Mouse (Mus musculus) ES-E14 (cell line): ENCODE measurements around the gene Myo19. TPM values are rescaled to one million over a fixed set of nuclear protein-coding genes. Genes with fewer than 3 reads are reported as not detected.

Experiments used
- DNase-seq: peaks from one replicate; pipeline ENCODE4 v3.0.0-alpha.2; 2013; ENCODE audit warnings: low read depth, low spot score
- H3K27ac ChIP-seq: 2 replicates; pipeline ENCODE4 v1.5.1; 2012; ENCODE audit warnings: low read depth, mild to moderate bottlenecking, low read length, moderate library complexity, mixed read lengths; ENCODE audit not compliant: poor library complexity, insufficient read depth, severe bottlenecking
- H3K36me3 ChIP-seq: 2 replicates; pipeline ENCODE4 v1.6.1; 2012; ENCODE audit warnings: mild to moderate bottlenecking, low read length, moderate library complexity, mixed read lengths; ENCODE audit not compliant: control insufficient read depth, poor library complexity, insufficient read depth, severe bottlenecking
- H3K4me1 ChIP-seq, 2 experiments: fragments of 150-350 bp in 1 of 2; sonication (generic) in 1 of 2; 2 replicates each; pipeline ENCODE4 v1.6.1; 2012; ENCODE audit warnings: low read length in 2 of 2, mild to moderate bottlenecking in 1 of 2, mixed read lengths in 1 of 2; ENCODE audit not compliant: control insufficient read depth in 2 of 2, insufficient read depth in 2 of 2, poor library complexity in 1 of 2
- H3K4me3 ChIP-seq, 2 experiments: fragments of 150-350 bp in 1 of 2; sonication (generic) in 1 of 2; 2 replicates each; pipeline ENCODE4 v1.5.1; 2012; ENCODE audit warnings: low read length in 2 of 2, low read depth in 1 of 2, mild to moderate bottlenecking in 1 of 2, mixed read lengths in 1 of 2; ENCODE audit not compliant: insufficient read depth in 1 of 2, poor library complexity in 1 of 2, severe bottlenecking in 1 of 2
- H3K9ac ChIP-seq: 2 replicates; pipeline ENCODE4 v1.6.1; 2012; ENCODE audit warnings: low read depth, mild to moderate bottlenecking, low read length, mixed read lengths; ENCODE audit not compliant: poor library complexity, insufficient read depth, severe bottlenecking
- H3K9me3 ChIP-seq: fragments of 150-350 bp; sonication (generic); 2 replicates; pipeline ENCODE4 v1.6.1; 2012; ENCODE audit warnings: low read depth, mild to moderate bottlenecking, low read length; ENCODE audit not compliant: control insufficient read depth, insufficient read depth
- CHD2 ChIP-seq: IDR thresholded peaks from 2 replicates; pipeline ENCODE4 v1.6.1; 2014; ENCODE audit warnings: mild to moderate bottlenecking, low read depth, low read length, inconsistent platforms
- HCFC1 ChIP-seq: IDR thresholded peaks from 2 replicates; pipeline ENCODE4 v1.6.1; 2012; ENCODE audit warnings: low read length, inconsistent platforms, borderline replicate concordance; ENCODE audit not compliant: insufficient read depth
- MAFK ChIP-seq: IDR thresholded peaks from 2 replicates; pipeline ENCODE4 v1.6.1; 2014; ENCODE audit warnings: mild to moderate bottlenecking, low read depth, low read length, inconsistent platforms; ENCODE audit not compliant: insufficient read depth
- ZC3H11A ChIP-seq: IDR thresholded peaks from 2 replicates; pipeline ENCODE4 v1.6.1; 2012; ENCODE audit warnings: low read depth, mild to moderate bottlenecking, inconsistent platforms, low read length, borderline replicate concordance
- ZNF384 ChIP-seq: IDR thresholded peaks from 2 replicates; pipeline ENCODE4 v1.6.1; 2012; ENCODE audit warnings: low read depth, low read length, inconsistent platforms
- in situ Hi-C, 2 experiments: fragments of 600-800 bp; cut with MboI; formaldehyde crosslinking; loops; one replicate each; pipeline ENCODE4 v1.15.1; 2025; ENCODE audit warnings: low sequenced_read_pairs in 2 of 2, inconsistent platforms in 1 of 2; ENCODE audit not compliant: unreplicated experiment in 2 of 2
- total RNA-seq: library from RNA; depleted of rRNA; stranded (reverse); fragments of 300-350 nt; gene quantifications from 2 replicates; pipeline ENCODE4 v1.2.3, GENCODE M21; 2012

Gene Myo19
- total RNA-seq, 1 experiment, result 16.2 TPM

DNA sequence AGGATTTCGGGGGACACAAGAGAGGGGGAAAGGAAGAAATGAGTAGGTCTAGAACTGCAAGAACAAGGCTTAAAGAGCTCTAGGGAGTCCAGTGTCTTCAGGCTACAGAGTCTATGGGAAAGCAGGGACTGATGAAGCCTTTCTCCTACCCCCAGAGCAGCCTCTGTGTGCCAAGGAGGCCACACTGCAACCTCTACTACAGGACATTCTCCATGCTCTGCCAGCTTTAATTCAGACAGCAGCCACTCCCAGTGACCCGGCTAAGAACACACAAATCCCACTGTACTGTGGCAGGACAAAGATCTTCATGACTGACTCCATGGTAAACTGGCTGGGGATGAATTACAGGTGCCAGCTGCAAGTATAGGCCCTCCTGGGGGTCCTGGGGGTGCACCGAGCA lies 27.1 kb downstream of the Myo19 start:
- no peak for DNase-seq
- TF ChIP-seq HCFC1 (no peak), ZNF384 (no peak), CHD2 (no peak), ZC3H11A (no peak), MAFK (no peak)
- Histone ChIP-seq H3K4me3 (no peak overlapping the region), H3K9ac (no peak overlapping the region), H3K27ac (no peak overlapping the region), H3K4me1 (peaks cover 0 to 3% of the 10 kb centered on the region in 2 experiments; a peak in 2 of 4 replicates), H3K9me3 (no peaks in the 10 kb centered on the region), H3K36me3 (peaks cover 64% of the 10 kb centered on the region)
- in situ Hi-C loops, result no loop called here

DNA sequence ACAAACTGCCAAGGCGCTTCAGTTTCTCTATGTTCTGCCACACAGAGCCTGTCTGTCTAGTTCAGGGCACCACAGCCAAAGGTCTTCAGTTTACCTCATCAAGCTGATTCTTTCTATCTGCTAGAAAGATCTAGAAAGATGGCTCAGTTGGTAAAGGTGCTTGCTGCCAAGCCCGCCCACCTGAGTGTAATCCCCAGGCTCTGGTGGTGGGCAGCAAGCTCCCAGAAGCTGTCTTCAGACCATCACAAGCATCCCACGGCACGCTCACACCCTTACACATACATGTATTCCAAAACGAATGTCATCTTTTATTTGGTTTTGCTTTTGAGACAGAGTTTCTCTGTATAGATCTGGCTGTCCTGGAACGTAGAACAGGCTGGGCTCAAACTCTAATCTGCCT lies 28.5 kb downstream of the Myo19 start:
- Histone ChIP-seq H3K9ac (no peak overlapping the region), H3K27ac (no peak overlapping the region), H3K36me3 (peaks cover 59% of the 10 kb centered on the region), H3K4me1 (peaks cover 0 to 3% of the 10 kb centered on the region in 2 experiments; a peak in 2 of 4 replicates), H3K4me3 (no peak overlapping the region), H3K9me3 (no peaks in the 10 kb centered on the region)
- no peak for DNase-seq
- in situ Hi-C loops, result no loop called here
- no peak for TF ChIP-seq HCFC1

DNA sequence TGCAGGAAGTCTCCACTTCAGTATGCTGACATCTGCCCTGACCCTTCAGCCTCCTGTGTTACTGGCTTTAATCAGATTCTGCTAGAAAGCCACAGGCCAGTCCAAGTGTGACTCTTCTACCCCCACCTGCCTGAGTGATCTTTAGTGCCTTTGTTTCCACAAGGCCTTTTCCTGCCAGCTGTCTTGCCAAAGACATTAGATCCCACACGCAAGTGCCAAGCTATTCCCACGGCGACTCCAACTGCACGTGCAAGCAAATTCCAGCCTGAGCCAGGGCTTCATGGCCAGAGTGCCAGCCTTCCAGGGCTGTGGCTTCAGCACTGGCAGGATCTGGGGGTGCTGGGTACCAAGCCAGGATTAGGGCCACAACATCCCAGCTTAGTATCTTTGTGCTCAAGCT lies 30.5 kb downstream of the Myo19 start:
- Histone ChIP-seq H3K27ac (no peak overlapping the region), H3K4me3 (no peak overlapping the region), H3K9me3 (no peaks in the 10 kb centered on the region), H3K9ac (no peak overlapping the region), H3K36me3 (peaks cover 61% of the 10 kb centered on the region), H3K4me1 (peaks cover 0 to 3% of the 10 kb centered on the region in 2 experiments; a peak in 2 of 4 replicates)
- in situ Hi-C loops, result no loop called here
- no peak for DNase-seq
- TF ChIP-seq ZC3H11A, result no peak
- TF ChIP-seq CHD2, result no peak
- TF ChIP-seq MAFK, result no peak
- TF ChIP-seq HCFC1, result no peak

DNA sequence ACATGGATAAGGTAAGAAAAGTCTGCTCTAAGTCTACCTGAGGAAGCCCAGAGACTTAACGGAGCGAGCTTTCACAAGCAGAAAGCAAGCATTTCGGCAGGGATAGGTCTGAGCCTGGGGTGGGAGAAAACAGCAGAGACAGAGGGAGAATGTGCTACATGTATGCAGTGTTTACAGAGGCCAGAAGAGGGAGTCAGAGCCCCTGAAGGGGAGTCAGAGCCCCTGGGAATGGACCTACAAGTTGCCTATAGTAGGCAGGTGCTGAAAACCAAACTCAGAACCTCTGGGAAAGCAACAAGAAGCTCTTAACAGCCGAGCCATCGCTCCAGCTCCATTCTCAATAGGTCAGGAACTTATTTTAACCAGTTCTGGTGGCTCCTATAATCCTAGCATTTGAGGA lies 34.7 kb downstream of the Myo19 start:
- in situ Hi-C loops, result loop anchor here in 1 of 2 experiments (5.0 kb wide), 1 partner anchor 68 kb away; no protein-coding TSS in a partner anchor
- TF ChIP-seq CHD2, result no peak
- no peak for TF ChIP-seq MAFK
- no peak for TF ChIP-seq HCFC1

DNA sequence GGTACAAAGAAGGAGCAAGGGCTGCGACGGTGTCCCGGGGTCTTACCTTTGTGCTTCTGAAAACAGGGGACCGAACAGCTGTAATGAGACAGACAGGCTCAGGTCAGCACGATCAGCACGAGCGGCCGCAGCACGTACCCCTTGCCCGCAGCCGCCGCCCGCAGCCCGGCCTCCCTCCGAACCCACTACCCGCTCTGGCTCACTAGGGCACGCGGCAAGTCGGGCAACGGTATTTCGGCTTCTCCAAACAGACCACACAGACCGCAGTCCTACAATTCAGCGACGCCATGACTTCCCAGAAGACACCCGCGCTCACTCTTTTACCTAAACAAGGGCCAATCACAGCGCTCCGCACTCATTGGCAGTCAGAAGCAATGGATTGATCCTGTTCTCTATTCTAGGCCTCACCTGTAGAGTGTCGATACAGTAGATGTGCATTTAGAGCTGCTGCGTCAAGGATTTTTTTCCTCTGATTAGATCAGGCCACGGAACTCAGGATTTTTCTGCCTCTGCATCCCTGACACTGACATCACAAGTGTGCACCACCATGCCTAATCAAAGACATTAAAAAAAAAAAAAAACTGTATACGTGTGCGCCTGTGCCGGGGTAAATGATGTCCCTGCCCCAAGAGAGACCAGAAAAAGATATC lies 36.2 kb downstream of the Myo19 start, which contains the start of gene Znhit3:
Znhit3 (minus strand) TSS at position 314 of the 650 bp plus-strand sequence.
- Histone ChIP-seq H3K4me3 (peak within 1 kb of the TSS; percentile 95 to 100), H3K9me3 (no peaks in the 10 kb centered on the region), H3K27ac (peak within 1 kb of the TSS; percentile 56; the same call in 1 of the 2 replicates), H3K9ac (peak within 1 kb of the TSS; percentile 99), H3K36me3 (peaks cover 20% of the 10 kb centered on the region), H3K4me1 (peaks cover 0 to 2% of the 10 kb centered on the region in 2 experiments; a peak in 1 of 4 replicates)
- in situ Hi-C loops, result loop anchor here in 1 of 2 experiments (5.0 kb wide), 1 partner anchor 66 kb away; no protein-coding TSS in a partner anchor
- peak; percentile 65 for TF ChIP-seq ZNF384
- TF ChIP-seq CHD2, result no peak
- TF ChIP-seq MAFK, result peak; percentile 64; the same call in 1 of the 2 replicates
- no peak for TF ChIP-seq ZC3H11A
- TF ChIP-seq HCFC1, result peak; percentile 84
- peak; percentile 74 for DNase-seq

More for the DNA sequence above, 34.7 kb downstream of the Myo19 start:
- no peaks in the 10 kb centered on the region for H3K9me3 ChIP-seq
- H3K27ac ChIP-seq, result no peak overlapping the region
- H3K36me3 ChIP-seq, result peaks cover 28% of the 10 kb centered on the region
- H3K4me1 ChIP-seq, result peaks cover 0 to under 1% of the 10 kb centered on the region in 2 experiments; a peak in 1 of 4 replicates
- peak overlapping the region; percentile 11 to 95; a peak in 2 of 4 replicates for H3K4me3 ChIP-seq
- peak overlapping the region; percentile 8; the same call in 1 of the 2 replicates for H3K9ac ChIP-seq
- DNase-seq, result peak; percentile 40
